Mouse (Mus musculus) mature B cell (primary cell): ENCODE results near the gene Macrod1.

ENCODE experiments used
- in situ Hi-C: fragments of 300-500 bp; cut with MboI; formaldehyde crosslinking; loops from 2 replicates; pipeline ENCODE4 v1.14.3; 2019

Gene Macrod1

GRCm38 (mm10) chr19:7111710-7112109 lies 55.1 kb downstream of the Macrod1 start:
- in situ Hi-C loops = no loop called here

GRCm38 (mm10) chr19:7112628-7113027 lies 56.0 kb downstream of the Macrod1 start:
- in situ Hi-C loops = no loop called here

GRCm38 (mm10) chr19:7113574-7113973 lies 57.0 kb downstream of the Macrod1 start:
- in situ Hi-C loops = no loop called here

- in situ Hi-C loops = no loop called here
These were observed 59.6 kb downstream of the Macrod1 start for GRCm38 (mm10) chr19:7116038-7116731.

GRCm38 (mm10) chr19:7117141-7117540 lies 60.5 kb downstream of the Macrod1 start:
- in situ Hi-C loops = no loop called here

- in situ Hi-C loops = no loop called here
These were observed 61.2 kb downstream of the Macrod1 start for GRCm38 (mm10) chr19:7117653-7118307.

GRCm38 (mm10) chr19:7121252-7121651 lies 64.6 kb downstream of the Macrod1 start:
- in situ Hi-C loops = no loop called here

- in situ Hi-C loops = no loop called here
These were observed 65.7 kb downstream of the Macrod1 start for GRCm38 (mm10) chr19:7122277-7122676.

GRCm38 (mm10) chr19:7122698-7123306 lies 66.2 kb downstream of the Macrod1 start:
- in situ Hi-C loops = no loop called here

GRCm38 (mm10) chr19:7125526-7126156 lies 69.0 kb downstream of the Macrod1 start:
- in situ Hi-C loops = no loop called here

GRCm38 (mm10) chr19:7126209-7126608 lies 69.6 kb downstream of the Macrod1 start:
- in situ Hi-C loops = no loop called here

GRCm38 (mm10) chr19:7126933-7127332 lies 70.3 kb downstream of the Macrod1 start:
- in situ Hi-C loops = no loop called here

GRCm38 (mm10) chr19:7128551-7129475 lies 72.2 kb downstream of the Macrod1 start:
- in situ Hi-C loops = no loop called here

GRCm38 (mm10) chr19:7130317-7130716 lies 73.7 kb downstream of the Macrod1 start:
- in situ Hi-C loops = no loop called here

- in situ Hi-C loops = no loop called here
These were observed 76.8 kb downstream of the Macrod1 start for GRCm38 (mm10) chr19:7133436-7133835.

- in situ Hi-C loops = no loop called here
These were observed 78.1 kb downstream of the Macrod1 start for GRCm38 (mm10) chr19:7134631-7135091.

- in situ Hi-C loops = no loop called here
These were observed 78.9 kb downstream of the Macrod1 start for GRCm38 (mm10) chr19:7135525-7135924.

GRCm38 (mm10) chr19:7136016-7136415 lies 79.4 kb downstream of the Macrod1 start:
- in situ Hi-C loops = no loop called here

GRCm38 (mm10) chr19:7136714-7137498 lies 80.3 kb downstream of the Macrod1 start:
- in situ Hi-C loops = no loop called here

- in situ Hi-C loops = no loop called here
These were observed 81.7 kb downstream of the Macrod1 start for GRCm38 (mm10) chr19:7138327-7138726.

- in situ Hi-C loops = no loop called here
These were observed 82.7 kb downstream of the Macrod1 start for GRCm38 (mm10) chr19:7139321-7139720.
